Mouse (Mus musculus): ENCODE results near the gene Cst3. TPM values are rescaled to one million over a fixed set of nuclear protein-coding genes. Genes with fewer than 3 reads are reported as not detected.

Gene Cst3
- 101 and 117 TPM in 2 replicates for polyA plus RNA-seq (2012; rRNA removed)

GRCm38 (mm10) chr2:148875335-148875811, at the start of gene Cst3:
Cst3 (minus strand) TSS chr2:148875692.

GRCm38 (mm10) chr2:148864966-148865365, 10.5 kb downstream of the Cst3 start, which contains the start of gene 9230104L09Rik:
9230104L09Rik (minus strand) TSS chr2:148865038.

DNA sequence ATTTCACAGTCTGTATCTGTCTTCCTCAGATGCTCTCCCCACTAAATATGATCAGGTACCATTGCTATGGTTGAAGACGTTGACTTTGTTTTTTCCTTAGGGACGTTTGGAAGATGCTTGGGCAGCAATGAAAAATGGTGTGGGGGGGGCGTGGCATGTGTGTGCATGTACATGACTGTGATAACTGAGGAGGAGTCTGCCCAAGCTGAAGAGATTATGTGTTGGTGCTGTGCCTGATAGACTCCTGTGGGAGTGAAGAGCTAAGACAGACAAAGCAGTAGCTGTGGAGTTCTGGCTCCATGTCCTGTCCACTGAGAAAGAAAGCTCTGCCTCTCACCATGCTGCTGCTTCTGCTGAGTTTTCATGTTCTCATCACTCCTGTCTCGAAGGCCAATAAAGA, 40.6 kb downstream of the Cst3 start, which contains the start of gene Cst9:
Gene Cst9 (plus strand): TSS at position 236 of the 400 bp plus-strand sequence.

Other genes with a start within 250 kb of the Cst3 start
- 41.6 and 46.7 TPM in 2 replicates for gene Nxt1, start 203.1 kb downstream of the Cst3 start, polyA plus RNA-seq (2012; rRNA removed)
- gene Gzf1, start 194.7 kb downstream of the Cst3 start, polyA plus RNA-seq (2012; rRNA removed) = 5.4 and 5.9 TPM in 2 replicates
- gene Napb, start 143.2 kb downstream of the Cst3 start, polyA plus RNA-seq (2012; rRNA removed) = 0.33 and 0.38 TPM in 2 replicates
- not detected in 2 replicates for gene Cstl1, start 125.3 kb downstream of the Cst3 start, polyA plus RNA-seq (2012; rRNA removed)
- gene Cst11, start 104.2 kb downstream of the Cst3 start, polyA plus RNA-seq (2012; rRNA removed) = not detected in 2 replicates
- not detected in 2 replicates for gene 8030411F24Rik, start 93.7 kb downstream of the Cst3 start, polyA plus RNA-seq (2012; rRNA removed)
- not detected in 2 replicates for gene Cst12, start 86.3 kb downstream of the Cst3 start, polyA plus RNA-seq (2012; rRNA removed)
- gene Cst8, start 76.9 kb downstream of the Cst3 start, polyA plus RNA-seq (2012; rRNA removed) = 0.08 and 0.09 TPM in 2 replicates
- gene Cst13, start 55.6 kb downstream of the Cst3 start, polyA plus RNA-seq (2012; rRNA removed) = not detected in 2 replicates
- 0.09 and 0.14 TPM in 2 replicates for gene Cst9, start 40.5 kb downstream of the Cst3 start, polyA plus RNA-seq (2012; rRNA removed)
- gene 9230104L09Rik, start 10.7 kb downstream of the Cst3 start, polyA plus RNA-seq (2012; rRNA removed) = not detected in 2 replicates
- not detected in 2 replicates for gene Gm1330, start 127.6 kb upstream of the Cst3 start, polyA plus RNA-seq (2012; rRNA removed)
- gene Gm10750, start 141.5 kb upstream of the Cst3 start, polyA plus RNA-seq (2012; rRNA removed) = not detected in 2 replicates